Mouse (Mus musculus) intestine, embryonic 15.5 days (tissue): ENCODE results near the gene Mylk. TPM values are rescaled to one million over a fixed set of nuclear protein-coding genes. Genes with fewer than 3 reads are reported as not detected.

Source experiments
- ATAC-seq: fragments of 200-750 bp; cut with Nextera tagmentation; 2 replicates; pipeline ENCODE4 v1.8.0; 2017; ENCODE audit warnings: moderate TSS enrichment, moderate library complexity
- H3K27ac ChIP-seq: fragments of 300-500 bp; sonication (generic); 2 replicates; pipeline ENCODE4 v1.5.1; 2015; ENCODE audit warnings: mild to moderate bottlenecking, inconsistent platforms
- H3K27me3 ChIP-seq: fragments of 300-500 bp; sonication (generic); replicated peaks from 2 replicates; pipeline ENCODE4 v1.6.1; 2015; ENCODE audit warnings: inconsistent platforms
- H3K36me3 ChIP-seq: fragments of 300-500 bp; sonication (generic); 2 replicates; pipeline ENCODE4 v1.6.1; 2015; ENCODE audit warnings: inconsistent platforms
- H3K4me1 ChIP-seq: fragments of 300-500 bp; sonication (generic); replicated peaks from 2 replicates; pipeline ENCODE4 v1.6.1; 2015; ENCODE audit warnings: inconsistent platforms
- H3K4me2 ChIP-seq: fragments of 300-500 bp; sonication (generic); replicated peaks from 2 replicates; pipeline ENCODE4 v1.6.1; 2015; ENCODE audit warnings: mild to moderate bottlenecking, inconsistent platforms
- H3K4me3 ChIP-seq: fragments of 300-500 bp; sonication (generic); replicated peaks from 2 replicates; pipeline ENCODE4 v1.5.1; 2015; ENCODE audit warnings: inconsistent platforms
- H3K9ac ChIP-seq: fragments of 300-500 bp; sonication (generic); 2 replicates; pipeline ENCODE4 v1.6.1; 2015; ENCODE audit warnings: inconsistent platforms
- H3K9me3 ChIP-seq: fragments of 300-500 bp; sonication (generic); 2 replicates; pipeline ENCODE4 v1.6.1; 2016; ENCODE audit warnings: inconsistent platforms
- WGBS: fragments of 180-500 bp; shearing (Covaris S2); methylation state at CpG from one replicate; pipeline ENCODE4 v1.1.7; 2015; 5-methylcytosine and 5-hydroxymethylcytosine counted together
- polyA plus RNA-seq: library from polyadenylated mRNA; unstranded; fragments of >200 nt; fragmentation: Nextera tagmentation; extraction: Ambion mirVana; gene quantifications from 2 replicates; pipeline ENCODE4 v1.2.1, GENCODE M21; 2015

Gene Mylk
- polyA plus RNA-seq, 1 experiment from 2014 or later = 346 TPM

GRCm38 (mm10) chr16:34861744-34862365 lies 116.8 kb downstream of the Mylk start:
- Histone ChIP-seq H3K27me3 (no peaks in the 10 kb centered on the region), H3K4me3 (no peak overlapping the region), H3K9me3 (no peaks in the 10 kb centered on the region), H3K4me2 (no peak overlapping the region), H3K36me3 (no peaks in the 10 kb centered on the region), H3K9ac (no peak overlapping the region), H3K27ac (0 out of 2 replicates have a peak overlapping the region, but pooled peaks have one; percentile 32), H3K4me1 (peaks cover 11% of the 10 kb centered on the region; the same call in 1 of the 2 replicates)
- ATAC-seq = peak; percentile 84
- WGBS = 53% methylated on average over 10 of the region's 10 CpGs

- no peaks in the 10 kb centered on the region for H3K9me3 ChIP-seq
- no peaks in the 10 kb centered on the region for H3K27me3 ChIP-seq
- H3K4me2 ChIP-seq = no peak overlapping the region
- no peak overlapping the region for H3K27ac ChIP-seq
- no peaks in the 10 kb centered on the region for H3K36me3 ChIP-seq
- no peak overlapping the region for H3K9ac ChIP-seq
- H3K4me1 ChIP-seq = 0 out of 2 replicates have a peak, but pooled peaks cover 7% of the 10 kb centered on the region
- WGBS = 75% methylated on average over 4 of the region's 4 CpGs
- ATAC-seq = no peak
- H3K4me3 ChIP-seq = no peak overlapping the region
Measured at GRCm38 (mm10) chr16:34865373-34865772, 120.4 kb downstream of the Mylk start.

- no peaks in the 10 kb centered on the region for H3K36me3 ChIP-seq
- WGBS = 97% methylated on average over 2 of the region's 2 CpGs
- no peak overlapping the region for H3K9ac ChIP-seq
- no peak overlapping the region for H3K27ac ChIP-seq
- no peaks in the 10 kb centered on the region for H3K4me1 ChIP-seq
- ATAC-seq = no peak
- H3K4me2 ChIP-seq = no peak overlapping the region
- H3K27me3 ChIP-seq = no peaks in the 10 kb centered on the region
- no peaks in the 10 kb centered on the region for H3K9me3 ChIP-seq
- H3K4me3 ChIP-seq = no peak overlapping the region
Measured at GRCm38 (mm10) chr16:34867217-34867616, 122.2 kb downstream of the Mylk start.

DNA sequence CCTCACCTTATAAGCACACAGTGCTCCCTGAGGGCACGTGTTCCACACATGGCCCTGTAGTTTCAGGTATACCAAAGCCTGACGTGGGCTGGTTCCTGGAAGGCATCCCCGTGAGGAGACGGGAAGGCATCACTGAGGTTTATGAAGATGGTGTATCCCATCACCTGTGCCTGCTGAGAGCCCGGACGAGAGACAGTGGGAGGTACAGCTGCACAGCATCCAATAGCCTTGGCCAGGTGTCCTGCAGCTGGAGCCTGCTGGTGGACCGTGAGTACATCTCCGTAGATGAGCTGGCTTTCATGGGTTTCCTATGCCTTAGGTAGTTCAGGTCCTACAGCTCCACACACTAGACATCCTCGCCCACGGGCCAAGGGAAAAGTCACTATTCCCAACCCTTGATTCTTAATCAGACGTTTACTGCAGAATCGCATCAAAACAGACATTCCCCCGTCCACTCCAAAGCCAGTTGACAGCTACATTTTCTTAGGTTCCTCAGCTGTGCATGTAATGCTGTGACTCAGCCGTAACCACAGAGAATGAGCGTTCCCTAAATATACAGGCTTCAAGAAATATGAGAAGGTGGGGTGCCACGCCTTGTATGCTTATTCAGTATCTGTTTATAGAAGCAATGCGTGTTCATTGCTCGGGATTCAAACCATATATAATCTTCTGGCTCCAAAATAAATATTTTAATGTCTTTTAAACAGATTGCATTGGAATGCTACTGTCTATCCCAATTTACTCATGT lies 135.2 kb downstream of the Mylk start:
- 65% methylated on average over 18 of the region's 18 CpGs for WGBS
- ATAC-seq = no peak
- no peak overlapping the region for H3K27ac ChIP-seq

GRCm38 (mm10) chr16:34880815-34881214 lies 135.8 kb downstream of the Mylk start:
- no peak overlapping the region for H3K9ac ChIP-seq
- no peaks in the 10 kb centered on the region for H3K9me3 ChIP-seq
- H3K36me3 ChIP-seq = no peaks in the 10 kb centered on the region
- no peaks in the 10 kb centered on the region for H3K27me3 ChIP-seq
- no peak overlapping the region for H3K4me2 ChIP-seq
- H3K27ac ChIP-seq = peak overlapping the region; percentile 18; the same call in 1 of the 2 replicates
- ATAC-seq = no peak
- 0 out of 2 replicates have a peak, but pooled peaks cover 7% of the 10 kb centered on the region for H3K4me1 ChIP-seq
- WGBS = 37% methylated on average over 4 of the region's 4 CpGs
- no peak overlapping the region for H3K4me3 ChIP-seq

More for the DNA sequence above, 135.2 kb downstream of the Mylk start:
- H3K4me2 ChIP-seq = no peak overlapping the region
- 0 out of 2 replicates have a peak, but pooled peaks cover 7% of the 10 kb centered on the region for H3K4me1 ChIP-seq
- H3K4me3 ChIP-seq = no peak overlapping the region
- no peak overlapping the region for H3K9ac ChIP-seq
- H3K9me3 ChIP-seq = no peaks in the 10 kb centered on the region
- H3K27me3 ChIP-seq = no peaks in the 10 kb centered on the region
- H3K36me3 ChIP-seq = no peaks in the 10 kb centered on the region

DNA sequence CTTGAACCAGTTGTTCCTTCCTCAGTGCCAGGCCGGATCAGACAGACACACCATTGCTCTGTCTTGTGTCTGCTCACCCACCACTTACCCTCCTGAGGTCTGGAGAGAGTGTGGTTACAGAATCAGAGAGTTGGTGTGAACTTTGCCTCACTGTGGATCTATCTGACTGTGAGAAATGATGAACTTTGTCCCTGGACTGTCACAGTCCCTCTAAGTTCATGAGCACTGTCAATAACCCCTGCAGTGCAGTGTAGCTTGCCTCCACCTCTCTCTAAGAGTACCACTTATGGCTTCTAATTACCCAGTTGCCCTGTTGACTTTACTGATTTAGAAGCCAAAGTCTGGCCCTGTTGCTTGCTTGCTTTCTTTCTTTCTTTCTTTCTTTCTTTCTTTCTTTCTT lies 142.0 kb downstream of the Mylk start:
- 78% methylated on average over 1 of the region's 1 CpGs for WGBS
- Histone ChIP-seq H3K27me3 (no peaks in the 10 kb centered on the region), H3K9me3 (no peaks in the 10 kb centered on the region), H3K9ac (no peak overlapping the region), H3K4me3 (no peak overlapping the region), H3K4me2 (no peak overlapping the region), H3K36me3 (no peaks in the 10 kb centered on the region), H3K4me1 (no peaks in the 10 kb centered on the region), H3K27ac (no peak overlapping the region)
- peak; percentile 56 for ATAC-seq

DNA sequence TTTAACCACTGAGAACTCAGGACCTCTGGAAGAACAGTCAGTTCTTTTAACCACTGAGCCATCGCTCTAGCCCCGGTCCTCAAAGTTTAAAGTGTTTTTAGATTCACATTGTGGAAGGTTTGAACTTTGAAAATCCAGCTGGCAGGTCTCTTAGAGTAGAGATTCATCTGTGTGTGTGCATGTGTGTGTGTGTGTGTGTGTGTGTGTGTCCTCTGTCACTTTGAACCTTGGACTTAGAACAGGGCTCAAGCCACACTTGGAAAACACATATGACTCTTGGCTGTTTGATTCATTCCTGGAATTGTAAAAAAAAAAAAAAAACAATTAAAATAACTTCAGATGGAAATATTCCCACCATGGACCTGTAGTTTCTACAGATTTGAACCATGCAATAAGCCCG lies 149.0 kb downstream of the Mylk start:
- Histone ChIP-seq H3K4me2 (no peak overlapping the region), H3K9me3 (no peaks in the 10 kb centered on the region), H3K36me3 (no peaks in the 10 kb centered on the region), H3K4me3 (no peak overlapping the region), H3K27me3 (no peaks in the 10 kb centered on the region), H3K9ac (no peak overlapping the region), H3K4me1 (peaks cover under 1% of the 10 kb centered on the region; the same call in 1 of the 2 replicates), H3K27ac (no peak overlapping the region)
- ATAC-seq = no peak
- WGBS = 87% methylated on average over 3 of the region's 3 CpGs

GRCm38 (mm10) chr16:34895916-34896315 lies 150.9 kb downstream of the Mylk start:
- H3K9me3 ChIP-seq = no peaks in the 10 kb centered on the region
- whole genome bisulfite sequencing = 85% methylated on average over 10 of the region's 10 CpGs

DNA sequence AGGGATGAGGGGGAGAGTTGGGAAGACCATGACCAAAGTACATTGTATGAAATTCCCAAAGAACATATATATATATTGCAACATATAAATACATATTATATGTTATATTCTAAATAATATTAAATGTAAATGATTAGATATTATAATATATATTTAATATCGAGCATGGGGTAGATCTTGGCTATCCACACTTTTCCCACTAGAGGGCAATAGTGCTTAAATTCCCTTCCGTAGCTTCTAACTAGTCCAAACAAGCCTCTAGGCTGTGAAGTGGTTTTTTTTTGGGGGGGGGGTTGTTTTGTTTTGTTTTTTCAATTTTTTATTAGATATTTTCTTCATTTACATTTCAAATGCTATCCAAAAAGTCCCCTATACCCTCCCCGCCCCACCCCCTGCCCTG lies 152.0 kb downstream of the Mylk start:
- ATAC-seq = no peak
- H3K9me3 ChIP-seq = no peaks in the 10 kb centered on the region
- H3K9ac ChIP-seq = no peak overlapping the region
- H3K4me2 ChIP-seq = no peak overlapping the region
- peaks cover 11% of the 10 kb centered on the region for H3K4me1 ChIP-seq
- H3K27ac ChIP-seq = no peak overlapping the region
- no peaks in the 10 kb centered on the region; the same call in 1 of the 2 replicates for H3K27me3 ChIP-seq
- 65% methylated on average over 3 of the region's 3 CpGs for WGBS
- no peak overlapping the region for H3K4me3 ChIP-seq
- H3K36me3 ChIP-seq = no peaks in the 10 kb centered on the region

More at GRCm38 (mm10) chr16:34895916-34896315, 150.9 kb downstream of the Mylk start:
- Histone ChIP-seq H3K27me3 (no peaks in the 10 kb centered on the region), H3K27ac (no peak overlapping the region), H3K36me3 (no peaks in the 10 kb centered on the region), H3K4me2 (no peak overlapping the region), H3K9ac (no peak overlapping the region), H3K4me1 (peaks cover 8% of the 10 kb centered on the region), H3K4me3 (no peak overlapping the region)
- ATAC-seq = no peak

- Histone ChIP-seq H3K4me2 (no peak overlapping the region), H3K4me1 (peaks cover 14% of the 10 kb centered on the region), H3K27me3 (no peaks in the 10 kb centered on the region; the same call in 1 of the 2 replicates), H3K4me3 (no peak overlapping the region), H3K36me3 (no peaks in the 10 kb centered on the region), H3K9me3 (no peaks in the 10 kb centered on the region), H3K9ac (no peak overlapping the region), H3K27ac (no peak overlapping the region)
- WGBS = 72% methylated on average over 7 of the region's 7 CpGs
- no peak for ATAC-seq
Measured at GRCm38 (mm10) chr16:34898057-34898789, 153.2 kb downstream of the Mylk start.

- Histone ChIP-seq H3K27ac (peak overlapping the region; percentile 68), H3K4me1 (peaks cover 17% of the 10 kb centered on the region), H3K9me3 (no peaks in the 10 kb centered on the region), H3K4me2 (no peak overlapping the region), H3K4me3 (no peak overlapping the region), H3K9ac (no peak overlapping the region), H3K27me3 (no peaks in the 10 kb centered on the region; the same call in 1 of the 2 replicates), H3K36me3 (no peaks in the 10 kb centered on the region)
- ATAC-seq = peak; percentile 46; the same call in 1 of the 2 replicates
- WGBS = 49% methylated on average over 11 of the region's 11 CpGs
Measured at GRCm38 (mm10) chr16:34899071-34899808, 154.2 kb downstream of the Mylk start.
